Mouse (Mus musculus): ENCODE measurements around the gene Upp1.

Gene Upp1

DNA sequence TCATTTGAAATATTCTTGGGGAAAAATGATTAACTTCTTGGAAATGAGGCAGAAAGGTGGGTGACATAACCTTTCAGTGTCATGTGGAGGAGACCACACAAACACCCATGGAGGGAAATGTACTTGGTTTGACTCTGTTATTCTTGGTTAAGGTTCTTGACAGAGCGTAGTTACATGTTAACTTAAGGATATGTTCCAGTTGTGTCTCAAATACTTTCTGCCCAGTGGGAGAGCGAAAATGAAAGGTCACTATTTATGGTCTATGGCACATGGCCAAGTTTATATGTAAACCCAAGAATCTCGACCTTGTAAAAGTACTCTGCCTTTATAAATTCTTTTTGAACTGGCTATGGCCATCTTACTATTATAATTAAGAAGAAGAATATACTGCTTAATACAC is 42.0 kb downstream of the Upp1 start:
- CTCF ChIA-PET, result no interaction called here

DNA sequence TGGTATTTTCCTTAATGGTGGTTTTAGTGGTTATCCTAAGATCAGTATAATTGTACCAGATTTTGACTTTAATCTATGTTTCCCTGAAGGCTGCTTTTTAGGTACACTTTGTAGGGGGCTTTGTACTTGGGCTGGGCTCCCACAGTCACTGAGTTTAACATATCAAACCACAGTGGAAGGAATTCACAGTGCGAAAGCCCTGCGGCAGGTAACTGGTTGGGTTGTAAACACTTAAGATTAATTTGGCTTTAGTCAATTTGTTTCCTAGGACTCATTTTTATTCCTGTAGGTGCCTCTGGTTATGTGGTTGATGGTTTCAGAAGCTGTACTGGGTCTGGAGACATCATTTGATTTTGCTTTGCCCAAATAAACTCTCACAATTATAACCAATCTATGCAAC is 49.4 kb downstream of the Upp1 start:
- CTCF ChIA-PET, result no interaction called here

DNA sequence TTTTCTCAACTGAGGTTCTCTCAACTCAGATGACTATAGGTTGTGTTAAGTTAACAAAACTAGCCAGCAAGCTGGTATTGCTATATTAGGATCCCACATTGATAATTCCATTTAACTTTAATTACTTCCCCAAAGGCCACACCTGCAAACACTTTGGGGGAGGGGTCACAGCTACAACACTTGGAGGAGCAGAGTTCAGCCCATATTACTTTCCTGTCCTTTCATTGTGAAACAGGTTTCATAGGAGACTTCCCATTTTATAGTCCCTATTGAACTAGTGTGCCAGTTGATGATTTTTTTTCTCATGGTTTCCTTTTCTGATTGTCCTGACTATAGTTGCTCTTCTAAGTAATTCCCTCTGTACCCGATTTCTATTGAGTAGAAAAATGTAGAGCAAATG is 63.6 kb downstream of the Upp1 start:
- CTCF ChIA-PET, result no interaction called here

Measured in spleen, embryonic (tissue).